Mouse (Mus musculus) erythroblast, embryonic 14.5 days (primary cell): ENCODE measurements around the gene Oas1g.

Source experiments
- GATA1 ChIP-seq: IDR thresholded peaks from 2 replicates; pipeline ENCODE4 v1.6.1; 2012; ENCODE audit warnings: low read length, inconsistent platforms, mixed read lengths
- TAL1 ChIP-seq: IDR thresholded peaks from 3 replicates; pipeline ENCODE4 v1.6.1; 2012; ENCODE audit warnings: low read length, inconsistent platforms, mixed read lengths

- TF ChIP-seq TAL1, result no peak
- no peak for TF ChIP-seq GATA1
Observed at GRCm38 (mm10) chr5:120870782-120871181, 16.6 kb downstream of the Oas1g start.
